Mouse (Mus musculus): ENCODE data around the gene Hs2st1. TPM values are rescaled to one million over a fixed set of nuclear protein-coding genes. Genes with fewer than 3 reads are reported as not detected.
A peak's percentile ranks its signal among the peaks of the same experiment; 100 is the strongest.

The Hs2st1 gene
- total and polyA plus RNA-seq, 2 experiments = 1.9 to 6.0 TPM

DNA sequence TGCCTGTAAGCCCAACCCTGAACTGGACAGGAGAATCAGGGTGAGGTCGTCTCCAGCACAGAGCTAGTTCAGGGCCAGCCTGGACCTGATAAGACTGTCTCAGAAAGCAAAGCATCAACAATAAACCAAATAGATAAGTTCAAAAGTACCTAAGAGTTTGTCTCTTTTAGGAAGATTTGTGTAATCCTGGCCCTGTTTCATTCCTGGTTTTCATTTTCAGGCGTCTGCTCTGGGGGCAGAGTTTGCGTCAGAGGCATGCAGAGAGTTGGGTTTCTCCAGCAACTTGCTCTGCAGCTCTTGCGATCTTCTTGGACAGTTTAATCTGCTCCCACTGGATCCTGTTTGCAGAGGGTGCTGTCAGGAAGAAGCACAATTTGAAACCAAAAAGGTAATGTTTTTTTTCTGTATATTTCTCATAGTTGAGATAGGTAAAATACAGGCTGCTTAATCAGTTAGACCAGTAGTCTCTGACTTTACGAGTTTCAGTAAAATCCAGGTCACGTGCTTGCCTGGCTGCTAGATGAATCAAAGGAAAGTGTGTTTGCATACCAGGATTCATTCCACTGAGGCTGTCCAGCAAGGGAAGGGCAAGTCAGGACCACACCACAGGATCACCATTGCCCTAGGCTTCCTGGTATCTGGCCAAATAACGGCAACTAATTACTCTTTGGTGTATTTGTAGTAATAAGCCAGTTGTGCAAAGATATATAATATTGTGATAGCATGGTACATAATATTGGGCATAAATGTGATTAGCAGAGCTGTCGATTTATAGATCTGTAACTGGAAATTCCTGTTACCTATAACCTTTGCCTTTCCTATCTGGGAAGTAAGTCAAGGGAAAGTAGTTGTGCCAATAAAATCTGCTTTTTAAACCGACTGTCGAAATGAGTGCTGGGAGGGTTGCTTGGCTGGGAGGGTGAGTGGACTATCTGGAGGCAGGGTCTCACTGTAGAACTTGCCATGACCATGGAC lies 7.7 kb upstream of the Hs2st1 start:
- WGBS = 20% methylated on average over 10 of the region's 10 CpGs
- Histone ChIP-seq H3K36me3 (ENCODE audit: control insufficient read depth, insufficient read depth, low read length) (peaks cover 5% of the 10 kb centered on the region; the same call in 1 of the 2 replicates), H3K4me1 (ENCODE audit: control insufficient read depth, insufficient read depth, low read length) (peaks cover 28% of the 10 kb centered on the region), H3K9ac (ENCODE audit: low read depth, low read length) (no peak overlapping the region), H3K4me3 (ENCODE audit: insufficient read depth, low read depth, low read length) (no peak overlapping the region), H3K27ac (replicated peaks; ENCODE audit: insufficient read depth, low read depth, low read length) (peak overlapping the region; percentile 74), H3K79me2 (ENCODE audit: control insufficient read depth, insufficient read depth, low read length) (peaks cover 30% of the 10 kb centered on the region; the same call in 1 of the 2 replicates), H3K27me3 (ENCODE audit: control insufficient read depth, insufficient read depth, low read length) (no peaks in the 10 kb centered on the region)
- TF ChIP-seq CTCF (IDR thresholded peaks at IDR 0.05; ENCODE audit: low read depth, low read length) (no peak), POLR2A (IDR thresholded peaks at IDR 0.05; ENCODE audit: extremely low read depth, insufficient read depth, low read length) (no peak)
- peak; percentile 84 for DNase-seq (ENCODE audit: extremely low read depth, low read depth, low spot score)

DNA sequence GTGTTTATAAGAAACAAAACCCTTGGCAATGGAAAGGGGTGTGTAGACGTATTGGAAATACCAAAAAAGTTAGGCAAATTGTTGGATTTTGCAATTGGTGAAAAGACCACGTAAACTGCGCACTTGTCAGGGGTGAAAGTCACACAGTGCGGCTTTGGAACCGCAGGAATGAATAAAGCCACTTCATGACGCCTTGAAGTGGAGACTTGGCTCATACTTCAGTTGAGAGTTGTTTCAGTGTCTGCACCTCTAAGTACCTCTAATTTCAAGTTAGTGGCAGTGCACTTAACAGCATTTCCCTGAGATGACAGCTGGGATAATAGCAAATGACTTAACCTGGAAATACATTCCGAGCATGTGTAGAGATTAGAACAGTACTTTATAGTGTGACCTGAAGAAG lies 4.3 kb upstream of the Hs2st1 start:
- no peak overlapping the region for H3K27ac ChIP-seq (replicated peaks; ENCODE audit: insufficient read depth, low read depth, low read length)
- DNase-seq (ENCODE audit: extremely low read depth, low read depth, low spot score) = no peak
- H3K79me2 ChIP-seq (ENCODE audit: control insufficient read depth, insufficient read depth, low read length) = peaks cover 34% of the 10 kb centered on the region
- H3K4me1 ChIP-seq (ENCODE audit: control insufficient read depth, insufficient read depth, low read length) = peaks cover 29% of the 10 kb centered on the region
- TF ChIP-seq CTCF (IDR thresholded peaks at IDR 0.05; ENCODE audit: low read depth, low read length) (no peak), POLR2A (IDR thresholded peaks at IDR 0.05; ENCODE audit: extremely low read depth, insufficient read depth, low read length) (no peak)
- H3K9ac ChIP-seq (ENCODE audit: low read depth, low read length) = no peak overlapping the region
- H3K36me3 ChIP-seq (ENCODE audit: control insufficient read depth, insufficient read depth, low read length) = peaks cover 5% of the 10 kb centered on the region; the same call in 1 of the 2 replicates
- WGBS = 79% methylated on average over 7 of the region's 7 CpGs
- H3K27me3 ChIP-seq (ENCODE audit: control insufficient read depth, insufficient read depth, low read length) = no peaks in the 10 kb centered on the region
- H3K4me3 ChIP-seq (ENCODE audit: insufficient read depth, low read depth, low read length) = no peak overlapping the region

DNA sequence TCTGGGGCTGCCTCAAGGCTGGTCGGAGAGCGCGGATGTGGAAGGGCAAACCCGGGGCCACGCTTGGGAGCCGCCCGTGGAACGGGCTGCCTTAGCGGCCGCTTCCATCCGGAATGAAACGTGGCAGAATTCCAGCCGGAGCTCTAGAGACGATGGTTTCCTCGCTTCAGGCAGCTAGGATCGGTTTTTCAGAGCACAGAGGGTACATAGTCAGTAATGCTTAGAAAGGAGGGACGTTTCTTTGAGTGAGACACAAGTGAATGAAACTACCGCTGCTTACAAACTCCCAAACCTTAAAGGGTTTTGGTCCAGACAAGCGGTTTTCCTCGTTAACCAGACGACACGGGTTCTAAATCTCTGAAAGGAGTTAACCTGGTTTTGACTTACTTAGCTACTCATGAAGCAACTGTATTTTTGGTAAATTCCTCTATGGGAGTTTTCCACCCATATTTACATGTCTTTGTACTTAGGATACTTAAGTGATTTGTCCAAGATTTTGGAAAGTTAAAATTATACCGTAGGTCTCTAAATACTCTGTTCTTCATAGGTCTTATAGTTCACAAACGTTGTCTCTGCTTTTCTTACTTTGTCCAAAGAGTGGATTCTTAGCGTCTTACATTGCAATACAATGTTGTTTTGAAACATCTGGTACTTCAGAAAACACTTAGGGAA lies 971 bp upstream of the Hs2st1 start:
- H3K9ac ChIP-seq (ENCODE audit: low read depth, low read length) = peak overlapping the region; percentile 97
- H3K27ac ChIP-seq (replicated peaks; ENCODE audit: insufficient read depth, low read depth, low read length) = peak overlapping the region; percentile 81
- H3K4me3 ChIP-seq (ENCODE audit: insufficient read depth, low read depth, low read length) = peak overlapping the region; percentile 97
- H3K4me1 ChIP-seq (ENCODE audit: control insufficient read depth, insufficient read depth, low read length) = peaks cover 14% of the 10 kb centered on the region
- peaks cover 3% of the 10 kb centered on the region; the same call in 1 of the 2 replicates for H3K36me3 ChIP-seq (ENCODE audit: control insufficient read depth, insufficient read depth, low read length)
- peak; percentile 53 for DNase-seq (ENCODE audit: extremely low read depth, low read depth, low spot score)
- under 1% methylated on average over 25 of the region's 25 CpGs for WGBS
- peaks cover 34% of the 10 kb centered on the region for H3K79me2 ChIP-seq (ENCODE audit: control insufficient read depth, insufficient read depth, low read length)
- TF ChIP-seq CTCF (IDR thresholded peaks at IDR 0.05; ENCODE audit: low read depth, low read length) (no peak), POLR2A (IDR thresholded peaks at IDR 0.05; ENCODE audit: extremely low read depth, insufficient read depth, low read length) (no peak)
- no peaks in the 10 kb centered on the region for H3K27me3 ChIP-seq (ENCODE audit: control insufficient read depth, insufficient read depth, low read length)

DNA sequence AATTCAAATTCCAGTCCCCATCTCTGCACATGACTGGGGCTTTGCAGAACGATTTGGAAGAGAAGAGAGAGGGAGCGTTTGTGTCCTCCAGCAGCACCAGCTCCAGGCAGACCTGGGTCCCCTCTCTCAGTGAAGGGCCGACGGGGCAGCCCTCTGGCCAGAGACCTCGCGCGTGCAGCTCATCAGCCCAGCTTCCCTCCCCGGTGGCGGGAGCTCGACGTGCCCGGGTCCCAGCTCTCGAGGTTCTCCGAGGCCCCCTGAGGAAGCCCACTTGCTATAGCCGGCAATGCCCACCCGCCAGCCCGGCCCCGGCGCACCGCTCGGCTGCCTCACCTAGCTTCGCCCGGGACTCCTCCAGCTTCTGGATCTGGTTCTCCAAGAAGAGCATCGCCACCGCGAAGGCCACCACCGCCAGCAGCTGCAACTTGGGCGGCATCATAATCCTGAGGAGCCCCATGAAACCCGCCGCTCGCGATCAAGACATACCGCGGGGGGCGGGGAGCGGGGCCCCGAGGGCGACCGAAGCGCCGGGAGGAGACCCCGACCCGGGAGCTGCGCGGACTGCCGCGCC lies 495 bp downstream of the Hs2st1 start:
- H3K79me2 ChIP-seq (ENCODE audit: control insufficient read depth, insufficient read depth, low read length) = peaks cover 27% of the 10 kb centered on the region
- TF ChIP-seq POLR2A (IDR thresholded peaks at IDR 0.05; ENCODE audit: extremely low read depth, insufficient read depth, low read length) = no peak
- TF ChIP-seq CTCF (IDR thresholded peaks at IDR 0.05; ENCODE audit: low read depth, low read length) = no peak
- H3K36me3 ChIP-seq (ENCODE audit: control insufficient read depth, insufficient read depth, low read length) = peaks cover 3% of the 10 kb centered on the region; the same call in 1 of the 2 replicates
- H3K27ac ChIP-seq (replicated peaks; ENCODE audit: insufficient read depth, low read depth, low read length) = peak overlapping the region; percentile 42
- H3K4me1 ChIP-seq (ENCODE audit: control insufficient read depth, insufficient read depth, low read length) = peaks cover 11% of the 10 kb centered on the region; the same call in 1 of the 2 replicates
- no peaks in the 10 kb centered on the region for H3K27me3 ChIP-seq (ENCODE audit: control insufficient read depth, insufficient read depth, low read length)
- 0% methylated on average over 46 of the region's 47 CpGs for WGBS
- peak overlapping the region; percentile 88 for H3K4me3 ChIP-seq (ENCODE audit: insufficient read depth, low read depth, low read length)
- H3K9ac ChIP-seq (ENCODE audit: low read depth, low read length) = peak overlapping the region; percentile 93
- no peak for DNase-seq (ENCODE audit: extremely low read depth, low read depth, low spot score)

DNA sequence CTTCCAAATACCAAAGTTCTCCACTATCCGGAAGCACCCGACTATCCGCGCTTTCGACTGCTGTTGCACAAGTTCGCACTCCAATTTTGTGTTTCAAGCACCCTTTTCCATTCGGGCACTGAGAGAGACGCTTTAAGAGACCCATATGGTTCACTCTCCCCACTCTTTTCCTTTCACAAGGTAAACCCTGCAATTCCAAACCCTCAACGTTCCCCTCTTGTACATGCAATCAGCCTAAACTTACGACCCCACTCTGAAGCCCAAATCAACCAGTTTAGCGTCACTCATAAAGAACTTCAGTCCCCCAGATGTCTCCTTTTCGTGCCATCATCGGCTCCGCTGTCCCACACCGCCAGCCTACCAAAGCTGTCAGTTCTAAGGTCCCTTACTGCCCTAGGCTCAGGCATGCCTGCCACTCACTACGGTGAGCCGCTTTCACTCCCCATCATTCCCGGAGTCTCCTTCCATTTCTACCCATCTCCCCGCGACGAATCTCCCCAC lies 1.1 kb downstream of the Hs2st1 start:
- Histone ChIP-seq H3K4me1 (ENCODE audit: control insufficient read depth, insufficient read depth, low read length) (peaks cover 11% of the 10 kb centered on the region; the same call in 1 of the 2 replicates), H3K9ac (ENCODE audit: low read depth, low read length) (peak overlapping the region; percentile 93), H3K79me2 (ENCODE audit: control insufficient read depth, insufficient read depth, low read length) (peaks cover 21% of the 10 kb centered on the region), H3K27ac (replicated peaks; ENCODE audit: insufficient read depth, low read depth, low read length) (no peak overlapping the region), H3K4me3 (ENCODE audit: insufficient read depth, low read depth, low read length) (peak overlapping the region; percentile 88), H3K27me3 (ENCODE audit: control insufficient read depth, insufficient read depth, low read length) (no peaks in the 10 kb centered on the region), H3K36me3 (ENCODE audit: control insufficient read depth, insufficient read depth, low read length) (peaks cover 3% of the 10 kb centered on the region; the same call in 1 of the 2 replicates)
- no peak for TF ChIP-seq CTCF (IDR thresholded peaks at IDR 0.05; ENCODE audit: low read depth, low read length)
- no peak for TF ChIP-seq POLR2A (IDR thresholded peaks at IDR 0.05; ENCODE audit: extremely low read depth, insufficient read depth, low read length)
- under 1% methylated on average over 21 of the region's 21 CpGs for WGBS
- peak; percentile 68 for DNase-seq (ENCODE audit: extremely low read depth, low read depth, low spot score)
